Mouse (Mus musculus): Measurements from ENCODE around the gene Gm14435. TPM values are rescaled to one million over a fixed set of nuclear protein-coding genes. Genes with fewer than 3 reads are reported as not detected.

Gm14435 gene
- polyA plus RNA-seq (2015; fragmentation: Nextera tagmentation; extraction: Ambion mirVana), result 19.4 and 25.9 TPM in 2 replicates

DNA sequence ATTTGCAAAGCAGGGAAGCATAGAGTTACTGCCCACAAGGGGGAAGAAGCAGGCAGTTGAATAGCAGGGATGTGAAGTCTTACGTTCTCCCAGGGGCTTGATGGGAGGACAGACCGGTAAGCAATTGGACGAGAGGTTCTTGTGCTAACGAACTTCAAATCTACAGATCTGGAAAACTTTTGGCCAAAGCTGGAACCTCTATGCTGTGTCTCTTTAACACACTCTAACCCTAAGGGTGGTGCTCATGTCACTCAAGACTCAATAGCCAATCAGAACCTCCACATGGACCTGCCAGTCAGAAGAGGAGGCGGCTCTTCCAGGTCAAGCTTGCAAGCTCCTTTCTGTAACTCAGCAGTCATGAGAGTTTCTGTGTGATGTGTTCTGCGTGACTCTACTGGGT lies at the start of gene Gm14435:
TSS of gene Gm14435 (plus strand) at position 301 of the 400 bp plus-strand sequence.

Other genes with a start within 250 kb of the Gm14435 start
- 16.7 and 18.6 TPM in 2 replicates for gene 2210418O10Rik, start 197.0 kb upstream of the Gm14435 start, polyA plus RNA-seq (2015; fragmentation: Nextera tagmentation; extraction: Ambion mirVana)
- gene Gm11009, start 104.1 kb upstream of the Gm14435 start, polyA plus RNA-seq (2015; fragmentation: Nextera tagmentation; extraction: Ambion mirVana), result not detected in 2 replicates
- 7.4 and 13.8 TPM in 2 replicates for gene Gm14434, start 63.2 kb downstream of the Gm14435 start, polyA plus RNA-seq (2015; fragmentation: Nextera tagmentation; extraction: Ambion mirVana)
- not detected in 2 replicates for gene Zfp967, start 97.5 kb downstream of the Gm14435 start, polyA plus RNA-seq (2015; fragmentation: Nextera tagmentation; extraction: Ambion mirVana)
- 6.6 and 16.6 TPM in 2 replicates for gene Gm14308, start 212.8 kb downstream of the Gm14435 start, polyA plus RNA-seq (2015; fragmentation: Nextera tagmentation; extraction: Ambion mirVana)
- gene Zfp973, start 246.9 kb downstream of the Gm14435 start, polyA plus RNA-seq (2015; fragmentation: Nextera tagmentation; extraction: Ambion mirVana), result 8.5 and 10.5 TPM in 2 replicates